Mouse (Mus musculus) frontal cortex, adult 2 months (tissue): ENCODE measurements around the gene Xpot. TPM values are rescaled to one million over a fixed set of nuclear protein-coding genes. Genes with fewer than 3 reads are reported as not detected.

Source experiments
- DNase-seq, 2 experiments: peaks; one replicate each; pipeline ENCODE4 v3.0.0; 2022; ENCODE audit warnings: low spot score in 1 of 2; ENCODE audit errors: extremely low spot score in 1 of 2
- polyA plus RNA-seq: library from polyadenylated mRNA; depleted of rRNA; stranded (reverse); fragments of >200 nt; gene quantifications from 2 replicates; pipeline ENCODE4 v1.2.3, GENCODE M21; 2012; rRNA removed

Gene Xpot
- polyA plus RNA-seq: 71.6 and 72.6 TPM in 2 replicates

- DNase-seq: peak; percentile 96 to 98
These were observed at the start of gene Xpot for GRCm38 (mm10) chr10:121626186-121626882. Xpot (minus strand) TSS chr10:121626332.

- no peak for DNase-seq
These were observed 43.0 kb upstream of the Xpot start for GRCm38 (mm10) chr10:121669103-121669502.

- no peak for DNase-seq
These were observed 39.6 kb upstream of the Xpot start for GRCm38 (mm10) chr10:121665631-121666145.

GRCm38 (mm10) chr10:121663599-121663998 lies 37.5 kb upstream of the Xpot start:
- no peak for DNase-seq

- no peak for DNase-seq
These were observed 36.6 kb upstream of the Xpot start for GRCm38 (mm10) chr10:121662711-121663110.

- no peak for DNase-seq
These were observed 29.8 kb upstream of the Xpot start for GRCm38 (mm10) chr10:121655907-121656306.

GRCm38 (mm10) chr10:121653079-121653478 lies 26.9 kb upstream of the Xpot start:
- DNase-seq: peak; percentile 20 to 61

- no peak for DNase-seq
These were observed 20.2 kb upstream of the Xpot start for GRCm38 (mm10) chr10:121646294-121646693.

- DNase-seq: no peak
These were observed 16.2 kb upstream of the Xpot start for GRCm38 (mm10) chr10:121642054-121642947.

- DNase-seq: no peak
These were observed 15.3 kb upstream of the Xpot start, which contains the start of gene D930020B18Rik for GRCm38 (mm10) chr10:121641272-121642053. D930020B18Rik (plus strand) TSS chr10:121641588.

- no peak for DNase-seq
These were observed 14.8 kb upstream of the Xpot start for GRCm38 (mm10) chr10:121640944-121641271.

- DNase-seq: peak in 1 of 2 experiments; percentile 58
These were observed 14.2 kb upstream of the Xpot start for GRCm38 (mm10) chr10:121640150-121640930.

GRCm38 (mm10) chr10:121639573-121639972 lies 13.4 kb upstream of the Xpot start:
- no peak for DNase-seq

- DNase-seq: no peak
These were observed 10.1 kb upstream of the Xpot start for GRCm38 (mm10) chr10:121636276-121636675.

- no peak for DNase-seq
These were observed 8.0 kb upstream of the Xpot start for GRCm38 (mm10) chr10:121634159-121634558.

GRCm38 (mm10) chr10:121628561-121629040 lies 2.5 kb upstream of the Xpot start:
- no peak for DNase-seq

GRCm38 (mm10) chr10:121627216-121627852 lies 1.2 kb upstream of the Xpot start:
- no peak for DNase-seq

- DNase-seq: peak in 1 of 2 experiments; percentile 15
These were observed 536 bp downstream of the Xpot start for GRCm38 (mm10) chr10:121625407-121626185.
